Mouse (Mus musculus) cerebellum, adult 11-12 months (tissue): Measurements from ENCODE around the gene Trip4.
"Not testable (repeated sequence)": the region's sequence is repeated elsewhere in the genome, so short reads cannot be mapped to it uniquely, and the experiment has no call there.

Experiments
- DNase-seq: peaks from one replicate; pipeline ENCODE4 v3.0.0; 2022

Trip4 gene

DNA sequence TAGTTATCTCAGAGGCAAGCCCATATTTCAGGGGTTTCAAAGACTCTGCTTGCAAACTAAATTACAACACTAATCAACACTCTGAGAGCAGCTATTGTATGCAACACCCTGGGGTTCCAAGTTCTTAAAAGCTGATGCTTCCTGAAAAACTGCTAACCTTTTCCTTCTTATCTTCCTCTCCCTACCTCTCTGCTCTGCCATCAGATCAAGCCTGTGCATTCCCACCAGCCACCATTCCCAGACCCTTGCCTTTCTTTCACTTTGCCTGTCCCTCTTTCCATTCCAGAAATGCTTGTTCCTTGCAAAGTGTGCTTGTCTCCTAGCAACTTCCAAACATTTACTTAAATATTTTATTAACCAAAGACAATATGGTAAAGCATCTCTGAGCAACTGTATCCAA lies 116.7 kb downstream of the Trip4 start:
- no peak for DNase-seq

GRCm38 (mm10) chr9:65791106-65791505 lies 117.5 kb downstream of the Trip4 start:
- no peak for DNase-seq

DNA sequence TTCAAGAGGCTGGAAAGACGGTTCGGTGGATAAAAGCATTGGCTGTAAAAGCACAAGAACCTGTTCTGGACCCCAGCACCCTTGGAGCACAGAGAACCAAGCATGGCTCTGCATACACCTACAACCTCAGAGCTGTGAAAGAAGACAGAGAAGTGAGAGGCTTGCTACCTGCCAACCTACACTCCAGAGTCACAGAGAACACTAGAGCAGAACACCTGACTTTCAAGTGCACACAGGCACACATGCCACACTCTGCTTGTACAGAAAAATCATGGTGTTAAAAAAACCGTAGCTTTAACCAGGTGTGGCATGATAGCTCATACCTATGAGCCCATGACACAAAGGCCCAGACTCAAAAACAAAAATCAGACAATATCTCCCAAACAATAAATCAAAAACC lies 118.8 kb downstream of the Trip4 start:
- DNase-seq = no peak

DNA sequence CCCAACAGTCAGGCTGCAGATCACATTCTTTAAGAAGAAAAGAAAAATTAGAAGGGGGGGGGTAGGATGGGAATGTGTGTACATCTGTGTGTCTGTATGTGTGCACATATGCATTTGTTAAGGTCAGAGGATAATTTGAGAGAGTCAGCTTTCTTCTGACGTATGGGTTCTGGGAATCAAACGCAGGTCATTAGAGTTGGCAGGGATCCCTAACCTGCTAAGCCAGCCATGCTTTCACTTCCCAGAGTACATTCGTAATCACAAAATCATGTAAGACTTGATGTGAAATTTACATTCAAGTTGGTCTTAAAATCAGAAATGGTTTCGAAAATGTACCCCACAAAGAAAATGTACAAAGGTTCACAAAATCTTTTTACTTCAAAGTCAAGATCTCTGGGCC lies 120.0 kb downstream of the Trip4 start:
- no peak for DNase-seq

GRCm38 (mm10) chr9:65787829-65788344 lies 120.7 kb downstream of the Trip4 start:
- DNase-seq = no peak

- DNase-seq = peak; percentile 71
These were observed 121.5 kb downstream of the Trip4 start for GRCm38 (mm10) chr9:65786885-65787787.

- DNase-seq = no peak
These were observed 122.7 kb downstream of the Trip4 start for GRCm38 (mm10) chr9:65785772-65786368.

DNA sequence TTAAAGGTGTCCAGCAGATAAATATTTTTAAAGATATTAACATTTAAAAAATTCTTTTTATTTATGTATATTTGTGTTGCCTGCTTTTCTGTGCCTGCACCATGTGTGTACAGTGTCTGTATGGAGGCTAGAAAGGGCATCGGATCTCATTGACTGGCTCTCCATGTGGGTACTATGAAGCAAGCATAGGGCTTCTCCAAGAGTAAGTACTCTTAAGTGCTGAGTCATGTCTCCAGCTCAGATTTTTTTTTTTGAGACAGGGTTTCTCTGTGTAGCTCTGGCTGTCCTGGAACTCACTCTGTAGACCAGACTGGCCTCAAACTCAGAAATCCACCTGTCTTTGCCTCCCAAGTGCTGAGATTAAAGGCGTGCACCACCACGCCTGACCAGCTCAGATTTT lies 129.0 kb downstream of the Trip4 start:
- not testable (repeated sequence) for DNase-seq
